Mouse (Mus musculus): ENCODE results near the gene Gm13278.
"Not testable (repeated sequence)": the region's sequence is repeated elsewhere in the genome, so short reads cannot be mapped to it uniquely, and the experiment has no call there.

Gene Gm13278

DNA sequence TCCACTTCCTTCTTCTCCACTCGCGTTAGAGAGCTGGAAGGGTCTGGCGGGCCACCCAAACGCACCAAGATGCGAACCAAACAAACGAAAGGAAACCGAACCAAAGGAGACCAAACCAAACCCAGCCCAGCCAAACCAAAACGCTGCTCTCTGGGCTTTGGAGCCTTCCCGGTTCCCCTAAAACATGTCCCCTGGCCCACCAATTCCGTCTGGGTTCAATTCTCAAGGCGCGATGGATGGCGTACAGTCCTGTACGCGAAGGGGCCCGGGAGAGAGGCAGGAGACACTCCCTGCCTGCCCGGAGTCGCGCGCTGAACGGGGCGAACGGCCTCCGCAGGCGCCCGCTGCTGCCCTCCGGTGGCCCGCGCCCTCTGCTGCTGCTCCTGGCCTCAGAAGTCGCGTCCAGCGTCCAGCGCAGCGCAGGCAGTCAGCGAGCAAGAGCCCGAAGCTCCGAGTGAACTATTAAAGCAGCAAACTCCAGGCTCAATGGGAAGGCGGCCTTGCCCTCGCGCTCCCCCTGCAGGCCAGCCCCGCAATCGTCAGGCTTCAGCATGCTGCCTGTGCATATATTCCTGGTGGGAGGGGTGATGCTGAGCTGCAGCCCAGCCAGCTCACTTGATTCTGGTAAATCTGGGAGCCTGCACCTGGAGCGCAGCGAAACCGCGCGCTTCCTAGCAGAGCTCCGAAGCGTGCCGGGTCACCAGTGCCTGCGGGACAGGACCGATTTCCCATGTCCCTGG lies 2.8 kb downstream of the Gm13278 start, which contains the start of gene Gm13275:
Gm13275 (plus strand) TSS at position 552 of the 740 bp plus-strand sequence.
- DNase-seq (ENCODE audit: low read depth): not testable (repeated sequence)

GRCm38 (mm10) chr4:88797097-88797496 lies 5.7 kb downstream of the Gm13278 start, which contains the start of gene Gm13279:
Gm13279 (plus strand) TSS chr4:88797397.
- not testable (repeated sequence) for DNase-seq (ENCODE audit: low read depth)

DNA sequence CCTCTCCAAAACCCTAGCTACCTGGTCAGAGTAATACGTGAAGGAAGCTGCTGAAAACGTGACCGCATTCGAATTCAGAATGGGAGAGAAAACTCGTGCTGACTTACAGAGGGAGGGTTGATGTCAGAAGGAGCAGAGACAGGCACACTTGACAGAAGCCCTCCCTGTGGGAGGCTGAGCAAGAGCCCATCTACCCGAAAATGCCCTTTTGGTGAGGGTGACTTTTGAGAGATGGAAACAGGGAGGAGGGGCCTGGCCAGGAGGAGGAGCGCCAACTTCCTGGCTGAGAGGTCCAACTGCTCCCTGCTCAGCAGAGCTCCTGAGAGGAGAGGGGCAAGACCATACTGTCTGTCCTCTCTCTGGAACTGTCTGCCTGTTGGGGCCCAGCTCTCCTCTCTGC lies 8.0 kb downstream of the Gm13278 start, which contains the start of gene Gm13285:
Gm13285 (plus strand) TSS at position 301 of the 400 bp plus-strand sequence.
- DNase-seq (ENCODE audit: low read depth): not testable (repeated sequence)

DNA sequence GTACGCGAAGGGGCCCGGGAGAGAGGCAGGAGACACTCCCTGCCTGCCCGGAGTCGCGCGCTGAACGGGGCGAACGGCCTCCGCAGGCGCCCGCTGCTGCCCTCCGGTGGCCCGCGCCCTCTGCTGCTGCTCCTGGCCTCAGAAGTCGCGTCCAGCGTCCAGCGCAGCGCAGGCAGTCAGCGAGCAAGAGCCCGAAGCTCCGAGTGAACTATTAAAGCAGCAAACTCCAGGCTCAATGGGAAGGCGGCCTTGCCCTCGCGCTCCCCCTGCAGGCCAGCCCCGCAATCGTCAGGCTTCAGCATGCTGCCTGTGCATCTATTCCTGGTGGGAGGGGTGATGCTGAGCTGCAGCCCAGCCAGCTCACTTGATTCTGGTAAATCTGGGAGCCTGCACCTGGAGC lies 11.6 kb downstream of the Gm13278 start, which contains the start of gene Gm13287:
Gm13287 (plus strand) TSS at position 301 of the 400 bp plus-strand sequence.
- DNase-seq (ENCODE audit: low read depth): not testable (repeated sequence)

GRCm38 (mm10) chr4:88805231-88805630 lies 13.9 kb downstream of the Gm13278 start, which contains the start of gene Gm13288:
Gm13288 (plus strand) TSS chr4:88805531.
- DNase-seq (ENCODE audit: low read depth): not testable (repeated sequence)

DNA sequence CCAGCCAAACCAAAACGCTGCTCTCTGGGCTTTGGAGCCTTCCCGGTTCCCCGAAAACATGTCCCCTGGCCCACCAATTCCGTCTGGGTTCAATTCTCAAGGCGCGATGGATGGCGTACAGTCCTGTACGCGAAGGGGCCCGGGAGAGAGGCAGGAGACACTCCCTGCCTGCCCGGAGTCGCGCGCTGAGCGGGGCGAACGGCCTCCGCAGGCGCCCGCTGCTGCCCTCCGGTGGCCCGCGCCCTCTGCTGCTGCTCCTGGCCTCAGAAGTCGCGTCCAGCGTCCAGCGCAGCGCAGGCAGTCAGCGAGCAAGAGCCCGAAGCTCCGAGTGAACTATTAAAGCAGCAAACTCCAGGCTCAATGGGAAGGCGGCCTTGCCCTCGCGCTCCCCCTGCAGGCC lies 14.4 kb downstream of the Gm13278 start:
- not testable (repeated sequence) for DNase-seq (ENCODE audit: low read depth)

DNA sequence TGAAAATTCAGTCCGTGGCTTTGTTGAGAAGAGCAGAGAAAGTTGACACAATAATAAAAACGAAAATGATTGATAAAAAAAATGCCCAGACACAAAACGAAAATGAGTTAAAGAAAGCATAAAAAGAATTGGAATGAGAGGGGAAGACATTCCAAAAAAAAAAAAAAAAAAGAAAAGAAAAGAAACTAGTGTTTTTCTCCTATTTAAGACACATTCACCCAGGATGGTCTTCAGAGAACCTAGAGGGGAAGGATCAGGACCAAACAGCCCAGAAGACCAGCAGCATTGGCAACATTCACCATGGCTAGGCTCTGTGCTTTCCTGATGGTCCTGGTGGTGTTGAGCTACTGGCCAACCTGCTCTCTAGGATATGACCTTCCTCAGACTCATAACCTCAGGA lies 24.6 kb downstream of the Gm13278 start, which contains the start of gene Ifna7:
Ifna7 (plus strand) TSS at position 301 of the 400 bp plus-strand sequence.
- no peak for DNase-seq (ENCODE audit: low read depth)

GRCm38 (mm10) chr4:88819659-88820058 lies 28.3 kb downstream of the Gm13278 start, which contains the start of gene Ifna11:
Ifna11 (plus strand) TSS chr4:88819959.
- DNase-seq (ENCODE audit: low read depth): no peak

DNA sequence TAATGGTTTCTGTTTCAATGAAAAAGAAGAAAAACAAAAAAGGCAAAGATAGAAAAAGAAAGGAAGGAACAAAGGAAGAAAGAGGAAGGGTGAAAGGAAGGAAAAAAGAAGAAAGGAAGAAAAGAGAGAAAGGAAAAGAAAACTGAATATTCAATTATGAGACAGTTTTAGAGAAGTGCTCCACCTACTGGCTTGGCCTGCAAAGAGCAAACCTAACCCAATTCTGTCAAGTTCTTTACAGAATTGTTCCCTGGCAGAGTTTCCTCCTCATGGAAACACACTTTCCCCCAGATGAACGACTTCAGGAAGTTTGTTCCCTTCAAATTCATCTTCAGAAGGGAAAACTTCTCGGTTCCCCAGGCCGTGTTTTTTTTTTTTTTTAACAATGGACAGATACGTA lies 31.6 kb downstream of the Gm13278 start:
- peak; percentile 5 for DNase-seq (ENCODE audit: low read depth)

GRCm38 (mm10) chr4:88827116-88827515 lies 35.8 kb downstream of the Gm13278 start, which contains the start of gene Ifna6:
Ifna6 (plus strand) TSS chr4:88827416.
- not testable (repeated sequence) for DNase-seq (ENCODE audit: low read depth)

- peak; percentile 16 for DNase-seq (ENCODE audit: low read depth)
Observed at GRCm38 (mm10) chr4:88830523-88830922, 39.2 kb downstream of the Gm13278 start.

DNA sequence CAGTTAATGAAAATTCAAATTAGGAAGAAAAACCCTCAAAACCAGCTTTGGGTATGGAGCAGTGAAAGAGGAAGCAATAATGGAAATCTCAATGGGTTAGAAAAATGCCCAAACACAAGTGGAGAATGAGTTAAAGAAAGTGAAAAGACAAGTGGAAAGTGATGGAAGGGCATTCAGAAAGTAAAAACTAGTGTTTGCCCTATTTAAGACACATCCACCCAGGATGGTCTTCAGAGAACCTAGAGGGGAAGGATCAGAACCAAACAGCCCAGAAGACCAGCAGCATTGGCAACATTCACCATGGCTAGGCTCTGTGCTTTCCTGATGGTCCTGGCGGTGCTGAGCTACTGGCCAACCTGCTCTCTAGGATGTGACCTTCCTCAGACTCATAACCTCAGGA lies 43.9 kb downstream of the Gm13278 start, which contains the start of gene Ifna5:
Ifna5 (plus strand) TSS at position 301 of the 400 bp plus-strand sequence.
- DNase-seq (ENCODE audit: low read depth): not testable (repeated sequence)

GRCm38 (mm10) chr4:88838828-88839227 lies 47.5 kb downstream of the Gm13278 start:
- peak; percentile 4 for DNase-seq (ENCODE audit: low read depth)

GRCm38 (mm10) chr4:88840058-88840457 lies 48.7 kb downstream of the Gm13278 start:
- DNase-seq (ENCODE audit: low read depth): no peak

DNA sequence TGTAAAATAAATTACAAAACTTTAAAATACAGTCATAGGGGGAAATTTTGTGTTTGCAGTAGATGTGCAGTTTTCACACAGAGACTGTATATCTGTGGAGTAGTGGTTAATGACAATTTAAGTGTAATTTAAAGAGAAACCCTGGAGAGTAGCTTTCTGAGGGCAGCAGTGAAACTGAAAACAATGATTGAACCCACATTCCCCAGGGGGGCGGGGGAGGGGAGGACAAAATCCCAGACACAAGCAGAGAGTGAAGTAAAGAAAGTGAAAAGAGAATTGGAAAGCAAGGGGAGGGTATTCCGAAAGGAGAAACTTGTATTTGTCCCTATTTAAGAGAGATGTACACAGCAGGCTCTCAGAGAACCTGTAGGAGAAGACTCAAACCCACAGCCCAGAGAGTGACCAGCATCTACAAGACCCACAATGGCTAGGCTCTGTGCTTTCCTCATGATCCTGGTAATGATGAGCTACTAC lies 50.1 kb downstream of the Gm13278 start, which contains the start of gene Ifna4:
Ifna4 (plus strand) TSS at position 424 of the 474 bp plus-strand sequence.
- DNase-seq (ENCODE audit: low read depth): no peak
